Mouse (Mus musculus): ENCODE measurements around the gene Ccnl1. TPM values are rescaled to one million over a fixed set of nuclear protein-coding genes. Genes with fewer than 3 reads are reported as not detected.
A peak's percentile ranks its signal among the peaks of the same experiment; 100 is the strongest.

Ccnl1 gene
- polyA plus RNA-seq, 1 experiment from 2014 or later = 107 TPM

DNA sequence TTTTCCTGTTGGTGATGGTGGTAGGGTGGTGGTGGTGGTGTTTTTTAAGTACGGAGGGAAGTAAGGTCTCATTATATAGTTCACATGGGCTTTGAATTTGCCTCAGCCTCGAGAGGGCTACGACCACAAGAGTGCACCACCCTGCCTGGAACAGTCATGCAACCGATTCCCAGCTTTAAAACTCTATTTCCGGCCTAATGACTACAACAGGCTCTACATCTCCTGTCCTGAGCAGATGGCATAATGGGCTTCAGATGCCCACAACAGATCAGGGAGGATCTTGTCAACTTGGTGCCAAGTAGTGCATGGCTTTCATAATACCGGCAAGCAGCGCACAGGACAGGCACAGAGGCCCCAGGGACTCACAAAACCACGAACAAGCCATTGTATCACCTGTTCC is 27.4 kb downstream of the Ccnl1 start:
- H3K4me2 ChIP-seq = no peak overlapping the region
- peaks cover 9% of the 10 kb centered on the region for H3K4me1 ChIP-seq (replicated peaks; ENCODE audit: control insufficient read depth, insufficient read depth, low read length)
- WGBS = 54% methylated on average over 8 of the region's 8 CpGs
- DNase-seq (ENCODE audit: low spot score) (no peak), ATAC-seq (replicated peaks; ENCODE audit: low FRiP score) (no peak)
- H3K9me3 ChIP-seq (ENCODE audit: control insufficient read depth, low read length) = no peaks in the 10 kb centered on the region
- no peak overlapping the region for H3K4me3 ChIP-seq (ENCODE audit: low read depth, low read length)
- H3K27me3 ChIP-seq (replicated peaks; ENCODE audit: control insufficient read depth, insufficient read depth, low read length) = no peaks in the 10 kb centered on the region
- no peaks in the 10 kb centered on the region for H3K36me3 ChIP-seq (ENCODE audit: control insufficient read depth, insufficient read depth, low read length)
- no peak overlapping the region for H3K9ac ChIP-seq (ENCODE audit: low read depth, low read length)
- no peak overlapping the region for H3K27ac ChIP-seq (ENCODE audit: low read depth, low read length)

DNA sequence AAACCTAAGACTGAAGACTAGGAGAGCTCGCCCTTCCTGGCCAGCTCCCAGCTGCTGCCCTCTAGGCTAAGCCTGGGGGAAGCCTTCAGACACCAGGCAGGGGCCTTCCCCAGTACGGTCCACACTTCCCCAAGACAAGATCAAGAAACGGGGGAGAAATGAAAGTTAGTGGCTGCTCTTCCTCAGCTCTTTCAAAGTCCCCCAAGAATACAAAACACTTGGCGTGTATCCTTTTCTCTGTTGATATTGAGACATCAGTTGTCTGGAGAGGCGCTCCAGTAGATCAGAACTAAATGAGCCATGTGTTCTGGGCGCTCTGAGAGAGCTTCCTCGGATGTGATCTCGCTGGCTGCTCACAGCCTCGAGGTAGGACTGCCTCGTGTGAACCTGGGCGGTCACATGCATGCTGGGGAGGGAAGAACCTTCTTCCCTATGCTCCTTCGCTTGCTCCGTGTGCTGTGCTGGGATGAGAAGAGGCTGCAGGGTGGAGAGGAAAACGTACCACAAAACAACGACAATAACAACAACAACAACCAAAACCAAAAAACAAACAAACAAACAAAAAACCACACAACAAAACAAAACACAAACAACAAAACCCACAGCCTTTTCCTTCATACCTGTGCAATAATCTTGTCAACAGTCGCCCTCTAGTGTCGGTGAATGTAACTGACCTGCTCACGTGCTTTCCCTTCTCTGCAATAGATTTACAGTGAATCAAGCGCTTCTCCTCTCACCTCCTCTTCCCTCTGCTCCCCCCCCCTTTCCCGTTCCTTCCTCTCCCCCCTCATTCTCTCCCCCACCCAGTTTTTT is 28.0 kb downstream of the Ccnl1 start:
- ATAC-seq (replicated peaks; ENCODE audit: low FRiP score) (peak; percentile 58), DNase-seq (ENCODE audit: low spot score) (peak; percentile 59)
- no peak overlapping the region for H3K27ac ChIP-seq (ENCODE audit: low read depth, low read length)
- no peaks in the 10 kb centered on the region for H3K27me3 ChIP-seq (replicated peaks; ENCODE audit: control insufficient read depth, insufficient read depth, low read length)
- no peaks in the 10 kb centered on the region for H3K9me3 ChIP-seq (ENCODE audit: control insufficient read depth, low read length)
- no peaks in the 10 kb centered on the region for H3K36me3 ChIP-seq (ENCODE audit: control insufficient read depth, insufficient read depth, low read length)
- peak overlapping the region; percentile 58 for H3K4me2 ChIP-seq
- WGBS = 24% methylated on average over 20 of the region's 20 CpGs
- peaks cover 13% of the 10 kb centered on the region for H3K4me1 ChIP-seq (replicated peaks; ENCODE audit: control insufficient read depth, insufficient read depth, low read length)
- H3K4me3 ChIP-seq (ENCODE audit: low read depth, low read length) = peak overlapping the region; percentile 22; the same call in 1 of the 2 replicates
- H3K9ac ChIP-seq (ENCODE audit: low read depth, low read length) = peak overlapping the region; percentile 38; the same call in 1 of the 2 replicates

DNA sequence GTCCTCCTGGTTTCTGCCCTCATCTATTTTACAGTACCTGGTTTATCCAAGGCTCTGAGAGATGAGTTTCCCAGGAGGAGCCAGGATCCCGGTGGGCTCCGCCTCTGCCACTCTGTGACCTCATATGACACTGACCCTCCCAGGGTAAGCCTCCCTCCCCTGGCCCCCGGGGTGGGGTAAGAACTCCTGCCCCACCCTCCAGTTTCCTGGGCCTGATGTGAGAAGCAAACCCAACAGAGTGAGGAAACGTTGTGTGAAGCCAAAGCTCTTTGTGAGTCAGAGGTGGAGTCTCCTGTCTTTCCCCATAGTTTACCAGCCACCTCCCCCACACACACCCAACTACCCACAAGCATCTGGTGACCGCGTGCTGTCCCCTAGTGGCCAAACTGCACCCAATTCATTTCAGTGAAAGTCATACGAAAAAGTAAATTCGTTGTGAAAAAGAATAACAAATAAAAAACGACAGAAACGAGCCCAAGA is 28.7 kb downstream of the Ccnl1 start:
- peak overlapping the region; percentile 58 for H3K4me2 ChIP-seq
- peak; percentile 73 for DNase-seq (ENCODE audit: low spot score)
- H3K9ac ChIP-seq (ENCODE audit: low read depth, low read length) = peak overlapping the region; percentile 38; the same call in 1 of the 2 replicates
- H3K9me3 ChIP-seq (ENCODE audit: control insufficient read depth, low read length) = no peaks in the 10 kb centered on the region
- 6% methylated on average over 10 of the region's 10 CpGs for WGBS
- H3K4me1 ChIP-seq (replicated peaks; ENCODE audit: control insufficient read depth, insufficient read depth, low read length) = peaks cover 15% of the 10 kb centered on the region
- H3K36me3 ChIP-seq (ENCODE audit: control insufficient read depth, insufficient read depth, low read length) = no peaks in the 10 kb centered on the region
- H3K27ac ChIP-seq (ENCODE audit: low read depth, low read length) = no peak overlapping the region
- no peaks in the 10 kb centered on the region for H3K27me3 ChIP-seq (replicated peaks; ENCODE audit: control insufficient read depth, insufficient read depth, low read length)
- ATAC-seq (replicated peaks; ENCODE audit: low FRiP score) = peak; percentile 72
- H3K4me3 ChIP-seq (ENCODE audit: low read depth, low read length) = peak overlapping the region; percentile 22; the same call in 1 of the 2 replicates

DNA sequence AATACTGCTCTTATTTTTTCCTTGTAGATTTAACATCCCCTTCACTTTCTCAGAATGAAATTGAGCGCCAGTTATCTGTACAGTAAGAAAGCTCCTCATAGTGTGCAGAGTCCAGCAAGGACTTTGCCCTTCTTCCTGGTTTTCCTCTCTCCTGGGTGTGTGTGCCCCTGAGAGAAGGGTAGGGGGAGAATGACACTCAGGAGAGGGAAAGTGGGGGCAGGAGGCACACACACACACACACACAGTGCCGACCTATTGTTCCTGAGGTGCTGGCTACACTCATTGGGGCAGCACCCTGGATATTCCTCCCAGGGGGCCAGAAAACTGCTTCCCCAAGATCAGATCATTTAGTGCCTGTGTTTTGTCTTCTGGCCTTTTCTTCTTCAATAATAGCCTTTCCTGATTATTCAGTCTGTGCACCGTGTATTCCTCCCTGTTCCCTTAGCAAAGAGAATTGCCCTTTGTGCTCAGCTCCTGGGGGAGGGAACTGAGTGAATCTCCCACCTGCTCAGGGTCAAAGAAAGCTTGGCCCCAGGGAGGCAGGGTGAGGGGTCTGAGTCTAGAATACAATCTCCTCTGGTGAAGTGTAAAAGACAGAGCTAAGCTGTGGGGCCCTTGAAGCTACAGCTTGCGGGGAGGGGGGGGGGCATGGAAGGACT is 29.3 kb downstream of the Ccnl1 start:
- Histone ChIP-seq H3K27me3 (replicated peaks; ENCODE audit: control insufficient read depth, insufficient read depth, low read length) (no peaks in the 10 kb centered on the region), H3K9me3 (ENCODE audit: control insufficient read depth, low read length) (no peaks in the 10 kb centered on the region), H3K36me3 (ENCODE audit: control insufficient read depth, insufficient read depth, low read length) (no peaks in the 10 kb centered on the region), H3K4me3 (ENCODE audit: low read depth, low read length) (no peak overlapping the region), H3K9ac (ENCODE audit: low read depth, low read length) (no peak overlapping the region), H3K27ac (ENCODE audit: low read depth, low read length) (no peak overlapping the region), H3K4me1 (replicated peaks; ENCODE audit: control insufficient read depth, insufficient read depth, low read length) (peaks cover 15% of the 10 kb centered on the region), H3K4me2 (peak overlapping the region; percentile 58)
- no peak for DNase-seq (ENCODE audit: low spot score)
- 55% methylated on average over 4 of the region's 4 CpGs for WGBS
- no peak for ATAC-seq (replicated peaks; ENCODE audit: low FRiP score)

DNA sequence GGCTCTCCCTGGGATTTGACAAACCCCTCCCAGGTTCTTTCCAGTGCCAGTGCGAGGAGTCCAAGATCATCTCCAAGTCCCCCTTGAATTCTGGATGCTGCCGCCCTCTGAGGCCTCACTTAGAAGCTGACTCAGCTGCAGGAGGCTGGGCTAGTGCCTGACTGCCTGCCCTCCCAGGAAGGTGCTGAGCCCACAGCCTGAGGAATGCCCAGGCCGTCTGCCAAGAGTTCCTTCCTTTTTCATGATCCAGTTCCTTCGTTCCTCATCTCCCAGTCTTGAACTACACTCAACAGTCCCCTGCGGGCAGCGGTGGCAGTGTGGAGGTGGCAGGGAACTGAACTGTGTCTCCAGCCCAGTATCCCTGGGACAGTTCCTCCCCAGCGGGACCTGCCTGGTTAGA is 30.4 kb downstream of the Ccnl1 start:
- no peak overlapping the region for H3K4me2 ChIP-seq
- no peak overlapping the region for H3K4me3 ChIP-seq (ENCODE audit: low read depth, low read length)
- 65% methylated on average over 7 of the region's 7 CpGs for WGBS
- no peaks in the 10 kb centered on the region for H3K36me3 ChIP-seq (ENCODE audit: control insufficient read depth, insufficient read depth, low read length)
- DNase-seq (ENCODE audit: low spot score) = no peak
- H3K27ac ChIP-seq (ENCODE audit: low read depth, low read length) = no peak overlapping the region
- no peaks in the 10 kb centered on the region for H3K27me3 ChIP-seq (replicated peaks; ENCODE audit: control insufficient read depth, insufficient read depth, low read length)
- no peak overlapping the region for H3K9ac ChIP-seq (ENCODE audit: low read depth, low read length)
- no peak for ATAC-seq (replicated peaks; ENCODE audit: low FRiP score)
- H3K4me1 ChIP-seq (replicated peaks; ENCODE audit: control insufficient read depth, insufficient read depth, low read length) = peaks cover 15% of the 10 kb centered on the region
- no peaks in the 10 kb centered on the region for H3K9me3 ChIP-seq (ENCODE audit: control insufficient read depth, low read length)

DNA sequence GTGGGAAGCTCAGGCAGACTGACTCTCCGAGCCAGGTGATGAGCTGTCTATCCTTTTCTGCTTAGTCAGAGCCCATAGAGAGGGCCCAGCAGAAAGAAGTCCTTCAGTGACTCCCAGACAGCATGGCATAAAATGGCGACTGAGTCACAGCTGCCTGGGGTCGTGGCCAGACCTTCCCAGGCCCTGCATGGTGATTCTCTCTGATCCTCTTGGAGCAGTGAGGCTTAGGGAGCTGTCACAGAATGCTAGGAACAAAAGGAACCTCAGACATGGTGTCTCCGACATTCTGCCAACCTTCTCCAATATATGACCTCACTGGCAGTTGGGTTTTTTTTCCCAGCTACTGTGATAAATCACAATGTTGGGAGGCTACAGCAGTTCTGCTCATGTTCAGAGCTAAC is 30.9 kb downstream of the Ccnl1 start:
- Histone ChIP-seq H3K4me1 (replicated peaks; ENCODE audit: control insufficient read depth, insufficient read depth, low read length) (peaks cover 15% of the 10 kb centered on the region), H3K9me3 (ENCODE audit: control insufficient read depth, low read length) (no peaks in the 10 kb centered on the region), H3K4me3 (ENCODE audit: low read depth, low read length) (no peak overlapping the region), H3K4me2 (no peak overlapping the region), H3K27ac (ENCODE audit: low read depth, low read length) (no peak overlapping the region), H3K36me3 (ENCODE audit: control insufficient read depth, insufficient read depth, low read length) (no peaks in the 10 kb centered on the region), H3K27me3 (replicated peaks; ENCODE audit: control insufficient read depth, insufficient read depth, low read length) (no peaks in the 10 kb centered on the region), H3K9ac (ENCODE audit: low read depth, low read length) (no peak overlapping the region)
- DNase-seq (ENCODE audit: low spot score) (no peak), ATAC-seq (replicated peaks; ENCODE audit: low FRiP score) (no peak)
- 77% methylated on average over 4 of the region's 4 CpGs for WGBS

DNA sequence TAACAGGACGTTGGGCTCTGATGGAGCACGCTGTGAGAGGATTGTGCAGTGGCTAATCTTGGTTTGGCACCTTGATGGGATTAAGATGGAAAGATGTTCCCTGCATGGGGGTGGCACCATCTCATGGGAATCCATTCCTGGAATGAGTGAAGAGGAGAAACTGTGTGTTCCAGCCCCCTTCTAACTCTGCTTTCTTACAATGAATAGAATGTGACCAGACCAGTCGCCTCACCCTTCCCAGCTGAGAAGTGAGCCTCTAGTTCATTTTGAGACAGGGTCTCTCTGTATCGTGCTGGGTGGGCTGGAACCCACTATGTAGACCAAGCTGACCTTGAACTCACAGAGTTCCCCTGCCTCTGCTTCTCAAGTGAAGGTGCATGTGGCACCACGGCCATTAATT is 31.6 kb downstream of the Ccnl1 start:
- no peaks in the 10 kb centered on the region for H3K9me3 ChIP-seq (ENCODE audit: control insufficient read depth, low read length)
- H3K36me3 ChIP-seq (ENCODE audit: control insufficient read depth, insufficient read depth, low read length) = no peaks in the 10 kb centered on the region
- peaks cover 15% of the 10 kb centered on the region for H3K4me1 ChIP-seq (replicated peaks; ENCODE audit: control insufficient read depth, insufficient read depth, low read length)
- DNase-seq (ENCODE audit: low spot score) (no peak), ATAC-seq (replicated peaks; ENCODE audit: low FRiP score) (no peak)
- no peak overlapping the region for H3K9ac ChIP-seq (ENCODE audit: low read depth, low read length)
- no peak overlapping the region for H3K4me2 ChIP-seq
- no peak overlapping the region for H3K27ac ChIP-seq (ENCODE audit: low read depth, low read length)
- H3K4me3 ChIP-seq (ENCODE audit: low read depth, low read length) = no peak overlapping the region
- 86% methylated on average over 5 of the region's 5 CpGs for WGBS
- no peaks in the 10 kb centered on the region for H3K27me3 ChIP-seq (replicated peaks; ENCODE audit: control insufficient read depth, insufficient read depth, low read length)

DNA sequence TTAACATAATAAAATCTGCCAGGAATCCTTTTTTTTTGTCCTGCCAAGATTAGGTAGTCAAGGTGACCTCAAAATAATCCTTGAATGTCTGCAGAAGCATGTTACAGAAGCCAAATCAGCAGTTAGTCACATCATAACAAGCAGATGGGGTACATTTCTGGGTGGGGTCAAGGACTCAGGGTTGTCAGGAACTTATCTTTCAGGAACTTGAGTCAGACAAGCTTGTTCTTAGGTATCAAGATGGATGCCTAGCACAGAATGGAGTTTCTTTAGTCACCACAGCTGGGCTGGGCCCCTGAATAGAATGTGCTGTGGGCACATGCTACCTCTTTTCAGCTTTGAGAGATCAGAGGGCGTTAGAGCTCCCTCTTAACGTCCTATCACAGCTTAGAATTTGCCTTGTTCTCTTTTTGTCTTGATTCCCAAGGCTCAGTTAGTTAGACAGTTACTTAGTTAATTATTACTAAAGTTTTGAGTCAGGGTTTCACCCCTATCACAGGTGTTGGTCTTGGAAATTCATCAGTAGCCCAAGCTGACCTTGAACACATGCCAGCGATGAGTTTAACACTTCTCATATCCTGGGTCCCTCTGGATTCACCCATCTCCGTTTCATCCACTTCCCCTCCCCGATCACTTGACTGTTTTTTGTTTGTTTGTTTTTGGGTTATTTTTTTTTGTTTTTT is 32.9 kb downstream of the Ccnl1 start:
- ATAC-seq (replicated peaks; ENCODE audit: low FRiP score) (peak; percentile 64), DNase-seq (ENCODE audit: low spot score) (no peak)
- Histone ChIP-seq H3K4me3 (ENCODE audit: low read depth, low read length) (no peak overlapping the region), H3K36me3 (ENCODE audit: control insufficient read depth, insufficient read depth, low read length) (no peaks in the 10 kb centered on the region), H3K4me1 (replicated peaks; ENCODE audit: control insufficient read depth, insufficient read depth, low read length) (peaks cover 15% of the 10 kb centered on the region), H3K9ac (ENCODE audit: low read depth, low read length) (no peak overlapping the region), H3K27ac (ENCODE audit: low read depth, low read length) (no peak overlapping the region), H3K9me3 (ENCODE audit: control insufficient read depth, low read length) (no peaks in the 10 kb centered on the region), H3K4me2 (no peak overlapping the region), H3K27me3 (replicated peaks; ENCODE audit: control insufficient read depth, insufficient read depth, low read length) (no peaks in the 10 kb centered on the region)
- 80% methylated on average over 5 of the region's 5 CpGs for WGBS
